Mouse (Mus musculus) myocyte (in vitro differentiated cells): ENCODE data around the gene Agfg2.

Experiments
- E2F4 ChIP-seq: IDR thresholded peaks from one replicate; pipeline ENCODE4 v1.6.1; 2011; ENCODE audit warnings: mild to moderate bottlenecking, control low read depth, moderate library complexity; ENCODE audit not compliant: insufficient read depth
- MAX ChIP-seq: IDR thresholded peaks from one replicate; pipeline ENCODE4 v1.6.1; 2011; ENCODE audit warnings: low read depth, mild to moderate bottlenecking, control low read depth
- MYOD1 ChIP-seq, 3 experiments: IDR thresholded peaks; one replicate each; pipeline ENCODE4 v1.6.1; 2011; ENCODE audit warnings: control low read depth in 2 of 3, low read depth in 2 of 3, mild to moderate bottlenecking in 2 of 3, moderate library complexity in 1 of 3; ENCODE audit not compliant: insufficient read length in 2 of 3, control insufficient read depth in 1 of 3
- POLR2A ChIP-seq: IDR thresholded peaks from one replicate; pipeline ENCODE4 v1.6.1; 2011; ENCODE audit warnings: low read depth, mild to moderate bottlenecking, control low read depth, moderate library complexity; ENCODE audit not compliant: insufficient read length
- TCF12 ChIP-seq: IDR thresholded peaks from one replicate; pipeline ENCODE4 v1.6.1; 2011; ENCODE audit warnings: mild to moderate bottlenecking, control low read depth; ENCODE audit not compliant: poor library complexity, insufficient read depth, severe bottlenecking
- USF1 ChIP-seq: IDR thresholded peaks from one replicate; pipeline ENCODE4 v1.6.1; 2011; ENCODE audit warnings: low read depth, mild to moderate bottlenecking, control low read depth, moderate library complexity

DNA sequence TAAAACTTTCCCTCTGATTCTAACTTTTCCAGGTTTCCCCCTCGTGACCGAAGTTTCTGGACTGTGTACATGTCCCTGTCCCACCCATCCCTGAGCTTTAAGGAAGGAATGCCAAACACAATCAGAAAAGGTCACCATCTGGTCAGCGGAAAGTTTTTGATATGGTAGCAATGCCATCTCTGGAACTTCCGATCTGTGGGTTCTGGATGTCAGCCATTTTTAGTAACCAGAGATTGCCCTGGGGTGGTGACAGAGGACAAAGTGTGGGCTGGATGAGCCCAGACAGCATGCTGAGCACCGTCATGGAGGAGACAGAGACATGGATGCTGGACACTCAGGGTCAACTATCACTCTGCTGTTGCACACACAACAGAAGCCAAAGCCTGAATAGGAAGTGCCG is 34.6 kb upstream of the Agfg2 start:
- TF ChIP-seq USF1 (no peak), MAX (no peak), MYOD1 (IDR thresholded peaks at IDR 0.05; ENCODE audit: control insufficient read depth in 1 of 3, insufficient read length in 2 of 3, low read depth in 2 of 3) (no peak), POLR2A (no peak), TCF12 (no peak), E2F4 (no peak)
